27 mouse cellular contexts compared by ENCODE assay signal in genomic region chr6:143516746-143517145, GRCm38 (mm10).
"Had no signal": no experiment of that assay in that cellular context is flagged by ENCODE, and none has a peak within 500 bp of the region (broad histone marks: within the 10 kb centered on the region; RNA-seq: fewer than 3 reads in every experiment).

No protein-coding gene starts in this region.

- H3K27me3 ChIP-seq: embryonic facial prominence, embryonic 12.5 days; embryonic facial prominence, embryonic 13.5 days; embryonic facial prominence, embryonic 15.5 days; forebrain, embryonic 12.5 days; forebrain, embryonic 13.5 days; forebrain, embryonic 15.5 days had no signal

- H3K4me2 ChIP-seq: embryonic facial prominence, embryonic 12.5 days; embryonic facial prominence, embryonic 13.5 days; embryonic facial prominence, embryonic 15.5 days; forebrain, embryonic 12.5 days; forebrain, embryonic 13.5 days; forebrain, embryonic 15.5 days had no signal

- H3K27ac ChIP-seq: embryonic facial prominence, embryonic 10.5 days; embryonic facial prominence, embryonic 12.5 days; embryonic facial prominence, embryonic 13.5 days; embryonic facial prominence, embryonic 15.5 days; forebrain, embryonic 10.5 days; forebrain, embryonic 12.5 days; forebrain, embryonic 13.5 days; forebrain, embryonic 15.5 days; gastrocnemius, adult 2 months had no signal

- H3K4me3 ChIP-seq: embryonic facial prominence, embryonic 10.5 days; embryonic facial prominence, embryonic 12.5 days; embryonic facial prominence, embryonic 13.5 days; embryonic facial prominence, embryonic 15.5 days; erythroblast, embryonic 14.5 days; forebrain, embryonic 10.5 days; forebrain, embryonic 12.5 days; forebrain, embryonic 13.5 days; forebrain, embryonic 15.5 days; gastrocnemius, adult 2 months had no signal

- DNase-seq: cerebellum, adult 2 months; cerebellum, adult 8-10 months; cerebellum, adult 9-10 months; cerebellum, adult 9-11 months; cerebellum, postnatal 10 days; cerebellum, postnatal 14 days; cerebellum, postnatal 25 days; cerebellum, postnatal 36 days; embryo, embryonic 11 days; forebrain, postnatal 0 days; gastrocnemius, adult 2 months; gastrocnemius, postnatal 10 days; gastrocnemius, postnatal 14 days; gastrocnemius, postnatal 25 days; gastrocnemius, postnatal 36 days; heart, adult 18-20 months had no signal

- H3K36me3 ChIP-seq: embryonic facial prominence, embryonic 10.5 days; embryonic facial prominence, embryonic 12.5 days; embryonic facial prominence, embryonic 13.5 days; embryonic facial prominence, embryonic 15.5 days; forebrain, embryonic 10.5 days; forebrain, embryonic 12.5 days; forebrain, embryonic 15.5 days had no signal

- ATAC-seq: forebrain, embryonic 13.5 days; forebrain, embryonic 14.5 days; forebrain, embryonic 15.5 days; forebrain, embryonic 16.5 days; forebrain, postnatal 0 days had no signal

- H3K4me1 ChIP-seq: embryonic facial prominence, embryonic 10.5 days; embryonic facial prominence, embryonic 12.5 days; embryonic facial prominence, embryonic 13.5 days; embryonic facial prominence, embryonic 15.5 days; forebrain, embryonic 10.5 days; forebrain, embryonic 12.5 days; forebrain, embryonic 13.5 days; forebrain, embryonic 15.5 days had no signal

- H3K9ac ChIP-seq: embryonic facial prominence, embryonic 12.5 days; embryonic facial prominence, embryonic 13.5 days; embryonic facial prominence, embryonic 15.5 days; forebrain, embryonic 12.5 days; forebrain, embryonic 13.5 days; forebrain, embryonic 15.5 days; forebrain, postnatal 0 days had no signal

- H3K9me3 ChIP-seq: embryonic facial prominence, embryonic 10.5 days; embryonic facial prominence, embryonic 15.5 days; forebrain, embryonic 12.5 days; forebrain, embryonic 13.5 days; forebrain, embryonic 15.5 days had no signal
